In the genomic region with DNA sequence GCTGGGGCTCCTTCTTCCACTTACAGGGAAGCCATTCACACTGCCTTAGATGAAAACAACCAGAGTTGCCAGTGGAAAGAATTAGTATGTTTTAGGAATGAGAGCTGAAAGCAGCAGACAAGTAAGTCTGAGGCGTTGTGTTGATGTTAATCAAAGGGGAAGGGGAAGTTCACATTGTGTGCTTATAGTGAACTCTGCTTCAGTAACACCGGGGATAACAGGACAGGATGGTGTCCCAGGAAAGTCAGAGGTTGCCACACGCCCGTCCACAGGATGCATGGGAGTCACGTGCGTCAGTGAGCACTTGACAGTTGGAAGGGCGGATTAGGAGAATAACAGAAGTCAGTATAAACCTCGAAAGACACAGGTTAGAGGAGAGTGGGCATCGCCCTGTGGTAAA, we compare ENCODE assay signal across 23 mouse cellular contexts. TPM values are rescaled to one million over a fixed set of nuclear protein-coding genes. Genes with fewer than 3 reads are reported as not detected.
A peak's percentile ranks its signal among the peaks of the same experiment; 100 is the strongest.
DNase-seq lines count a peak whose midpoint lies in the region; ATAC-seq and TF ChIP-seq lines count a peak whose summit lies in the region.
"Had no signal": no experiment of that assay in that cellular context is flagged by ENCODE, and none has a peak within 500 bp of the region (broad histone marks: within the 10 kb centered on the region; RNA-seq: fewer than 3 reads in every experiment).

No protein-coding gene starts in this region.

- H3K36me3 ChIP-seq in heart, embryonic 10.5 days = no peaks in the 10 kb centered on the region
- no peaks in the 10 kb centered on the region for H3K36me3 ChIP-seq in liver, postnatal 0 days (replicated peaks; ENCODE audit: insufficient read depth, low read length)
- no peaks in the 10 kb centered on the region for H3K36me3 ChIP-seq in liver, embryonic 11.5 days (ENCODE audit: control insufficient read depth, insufficient read depth, low read length)
- H3K36me3 ChIP-seq in embryonic facial prominence, embryonic 10.5 days (replicated peaks) = no peaks in the 10 kb centered on the region
- no peaks in the 10 kb centered on the region for H3K36me3 ChIP-seq in splenic B cell, adult 2 months (ENCODE audit: control insufficient read depth, insufficient read depth, low read length, poor library complexity, severe bottlenecking)
- H3K36me3 ChIP-seq: heart, embryonic 15.5 days; hindbrain, embryonic 12.5 days had no signal

- peaks cover 13% of the 10 kb centered on the region for H3K4me1 ChIP-seq in heart, embryonic 10.5 days
- H3K4me1 ChIP-seq in liver, postnatal 0 days (ENCODE audit: insufficient read depth) = peaks cover 20% of the 10 kb centered on the region
- H3K4me1 ChIP-seq in liver, embryonic 11.5 days (replicated peaks; ENCODE audit: control insufficient read depth, insufficient read depth, low read length) = peaks cover 14% of the 10 kb centered on the region
- H3K4me1 ChIP-seq in embryonic facial prominence, embryonic 10.5 days = peaks cover 32% of the 10 kb centered on the region

- no peak overlapping the region for H3K9ac ChIP-seq in liver, postnatal 0 days (replicated peaks)
- H3K9ac ChIP-seq in liver, embryonic 11.5 days (ENCODE audit: low read depth, low read length) = no peak overlapping the region
- H3K9ac ChIP-seq: forebrain, embryonic 13.5 days; heart, embryonic 15.5 days; hindbrain, embryonic 12.5 days; liver, embryonic 14.5 days had no signal

- DNase-seq in heart, adult 11 months = peak; percentile 94
- DNase-seq in heart, embryonic 10.5 days (ENCODE audit: low spot score) = no peak
- no peak for DNase-seq in liver, postnatal 0 days
- no peak for DNase-seq in liver, embryonic 11.5 days (ENCODE audit: low spot score)
- no peak for DNase-seq in embryonic facial prominence, embryonic 10.5 days (ENCODE audit: low spot score)
- DNase-seq in splenic B cell, adult 2 months (ENCODE audit: low read depth, low spot score) = peak; percentile 33
- DNase-seq in frontal cortex, postnatal 25 days (ENCODE audit: low spot score in 2 of 2) = no peak
- no peak for DNase-seq in kidney, postnatal 25 days
- DNase-seq: adrenal gland, postnatal 36 days; cerebellum, adult 8-10 months; kidney, adult 2 months; kidney, postnatal 36 days; left cerebral cortex, postnatal 4 days; lung, postnatal 10 days; thymus, postnatal 36 days had no signal

- H3K27me3 ChIP-seq in heart, embryonic 10.5 days (ENCODE audit: insufficient read depth, poor library complexity, severe bottlenecking) = no peaks in the 10 kb centered on the region
- H3K27me3 ChIP-seq in liver, postnatal 0 days (ENCODE audit: insufficient read depth, low read length) = peaks cover 19% of the 10 kb centered on the region; the same call in 1 of the 2 replicates
- H3K27me3 ChIP-seq in liver, embryonic 11.5 days (replicated peaks; ENCODE audit: control insufficient read depth, insufficient read depth, low read length) = no peaks in the 10 kb centered on the region
- no peaks in the 10 kb centered on the region for H3K27me3 ChIP-seq in embryonic facial prominence, embryonic 10.5 days (replicated peaks; ENCODE audit: low read depth, poor library complexity, severe bottlenecking)
- no peaks in the 10 kb centered on the region for H3K27me3 ChIP-seq in splenic B cell, adult 2 months (ENCODE audit: control insufficient read depth, insufficient read depth, low read length, poor library complexity, severe bottlenecking)
- H3K27me3 ChIP-seq: CH12.LX; forebrain, embryonic 13.5 days; heart, embryonic 15.5 days; hindbrain, embryonic 12.5 days had no signal

- no peak overlapping the region; the same call in 1 of the 2 replicates for H3K27ac ChIP-seq in heart, embryonic 10.5 days
- H3K27ac ChIP-seq in liver, postnatal 0 days (ENCODE audit: low read depth) = peak overlapping the region; percentile 36
- no peak overlapping the region for H3K27ac ChIP-seq in liver, embryonic 11.5 days (ENCODE audit: low read depth, low read length)
- H3K27ac ChIP-seq in embryonic facial prominence, embryonic 10.5 days (replicated peaks) = 0 out of 2 replicates have a peak overlapping the region, but pooled peaks have one; percentile 8
- H3K27ac ChIP-seq: forebrain, embryonic 13.5 days; heart, embryonic 15.5 days; hindbrain, embryonic 12.5 days; left cerebral cortex, adult 2 months; liver, embryonic 14.5 days had no signal

- peak; percentile 24; the same call in 1 of the 2 replicates for TF ChIP-seq EP300 in liver, postnatal 0 days (IDR thresholded peaks at IDR 0.05; ENCODE audit: low read depth)

- no peak overlapping the region for H3K4me3 ChIP-seq in heart, embryonic 10.5 days
- no peak overlapping the region for H3K4me3 ChIP-seq in liver, postnatal 0 days (ENCODE audit: low read depth, low read length)
- H3K4me3 ChIP-seq in liver, embryonic 11.5 days (ENCODE audit: low read depth, low read length) = no peak overlapping the region
- H3K4me3 ChIP-seq in embryonic facial prominence, embryonic 10.5 days = no peak overlapping the region
- H3K4me3 ChIP-seq: forebrain, embryonic 13.5 days; heart, embryonic 15.5 days; hindbrain, embryonic 12.5 days; left cerebral cortex, adult 2 months had no signal

- no peak for ATAC-seq in liver, postnatal 0 days
- no peak for ATAC-seq in liver, embryonic 11.5 days (replicated peaks; ENCODE audit: low FRiP score)
- ATAC-seq: forebrain, embryonic 13.5 days; inflammation-experienced regulatory T-cells, adult 6 months; midbrain, embryonic 16.5 days had no signal

- H3K4me2 ChIP-seq in liver, postnatal 0 days (ENCODE audit: low read depth, low read length) = no peak overlapping the region
- H3K4me2 ChIP-seq in liver, embryonic 11.5 days = no peak overlapping the region
- H3K4me2 ChIP-seq: forebrain, embryonic 13.5 days; heart, embryonic 15.5 days; hindbrain, embryonic 12.5 days had no signal

- no peaks in the 10 kb centered on the region for H3K9me3 ChIP-seq in heart, embryonic 10.5 days
- H3K9me3 ChIP-seq in liver, postnatal 0 days (ENCODE audit: low read length) = no peaks in the 10 kb centered on the region
- H3K9me3 ChIP-seq in liver, embryonic 11.5 days (ENCODE audit: control insufficient read depth, low read length) = no peaks in the 10 kb centered on the region
- H3K9me3 ChIP-seq in embryonic facial prominence, embryonic 10.5 days = no peaks in the 10 kb centered on the region
- H3K9me3 ChIP-seq: forebrain, embryonic 13.5 days; heart, embryonic 15.5 days; hindbrain, embryonic 12.5 days had no signal

- TF ChIP-seq CTCF in liver, postnatal 0 days (IDR thresholded peaks at IDR 0.05; ENCODE audit: low read depth) = no peak

- WGBS in heart, embryonic 10.5 days = 69% methylated on average over 9 of the region's 9 CpGs
- 27% methylated on average over 9 of the region's 9 CpGs for WGBS in liver, postnatal 0 days (ENCODE audit: insufficient replicate concordance)
- WGBS in liver, embryonic 11.5 days = 42% methylated on average over 9 of the region's 9 CpGs
- WGBS in embryonic facial prominence, embryonic 10.5 days = 67% methylated on average over 9 of the region's 9 CpGs

RNA-seq across cellular contexts. Expression of a gene that starts 55.1 kb away (rescaled TPM):
- 5.2 and 8.2 TPM in 2 replicates for polyA plus RNA-seq in heart, embryonic 10.5 days (2016; fragmentation: Nextera tagmentation; extraction: Ambion mirVana)
- 6.9 and 7.4 TPM in 2 replicates for polyA plus RNA-seq in liver, postnatal 0 days (2015; fragmentation: Nextera tagmentation; extraction: Ambion mirVana)
- 3.1 and 4.4 TPM in 2 replicates for polyA plus RNA-seq in liver, embryonic 11.5 days (2014; fragmentation: Nextera tagmentation; extraction: Ambion mirVana)
- polyA plus RNA-seq in embryonic facial prominence, embryonic 10.5 days (2016; fragmentation: Nextera tagmentation; extraction: Ambion mirVana) = 7.5 and 9.2 TPM in 2 replicates

Comparison
In these comparisons a context has a peak if more than half of its experiments do, and no peak if none do; other contexts are left out.
1. DNase-seq: peak in heart, adult 11 months (single experiment) and splenic B cell, adult 2 months (single experiment); none in heart, embryonic 10.5 days (single experiment), liver, postnatal 0 days (single experiment), liver, embryonic 11.5 days (single experiment), embryonic facial prominence, embryonic 10.5 days (single experiment), frontal cortex, postnatal 25 days (0 of 2) and kidney, postnatal 25 days (0 of 2).
2. H3K27ac ChIP-seq: peak in liver, postnatal 0 days (single experiment) and embryonic facial prominence, embryonic 10.5 days (single experiment); none in heart, embryonic 10.5 days (single experiment) and liver, embryonic 11.5 days (single experiment).